Mouse (Mus musculus): ENCODE measurements around the gene Dgat2.

Gene Dgat2

GRCm38 (mm10) chr7:99162462-99162861, 20.1 kb downstream of the Dgat2 start:
- no peak for DNase-seq (ENCODE audit: low read depth, low spot score)

DNA sequence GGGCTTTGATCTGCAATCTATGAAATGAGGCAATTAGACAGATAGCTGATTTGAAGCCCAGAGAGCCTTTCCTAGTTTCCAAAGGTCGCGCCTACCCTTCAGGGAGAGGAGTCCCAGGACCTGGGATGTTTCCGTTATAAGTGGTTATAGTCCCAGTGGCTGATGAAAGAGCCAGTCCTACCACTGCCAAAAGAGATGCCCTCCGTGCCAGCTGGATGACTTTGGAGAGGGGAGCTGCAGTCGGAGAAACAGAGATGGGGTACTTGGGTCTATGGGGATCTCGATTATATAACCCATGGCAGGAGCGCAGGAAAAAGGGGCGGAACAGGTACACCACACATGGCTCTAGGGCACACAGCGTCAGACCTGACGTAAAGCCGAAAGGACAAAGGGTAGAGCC, 20.6 kb downstream of the Dgat2 start:
- DNase-seq (ENCODE audit: low read depth, low spot score), result no peak

DNA sequence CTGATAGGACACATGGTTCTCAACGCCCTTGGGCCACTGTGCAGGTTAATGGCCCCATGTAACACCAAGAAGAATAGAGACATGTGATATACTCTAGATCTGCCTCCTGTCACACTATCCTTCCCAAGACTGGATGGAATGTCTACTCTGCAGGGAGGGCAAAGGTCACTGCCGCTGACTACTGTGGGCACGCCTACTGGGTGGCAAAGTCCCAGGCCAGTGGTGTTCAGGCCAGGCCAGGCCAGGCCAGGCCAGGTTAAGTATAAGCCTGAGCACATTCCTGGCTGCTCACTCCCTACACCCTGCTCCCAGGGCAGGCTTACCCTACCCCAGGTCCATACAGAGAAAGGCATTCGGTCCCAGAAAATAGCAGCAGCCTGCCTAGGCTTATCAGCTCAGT, 21.0 kb downstream of the Dgat2 start:
- no peak for DNase-seq (ENCODE audit: low read depth, low spot score)

DNA sequence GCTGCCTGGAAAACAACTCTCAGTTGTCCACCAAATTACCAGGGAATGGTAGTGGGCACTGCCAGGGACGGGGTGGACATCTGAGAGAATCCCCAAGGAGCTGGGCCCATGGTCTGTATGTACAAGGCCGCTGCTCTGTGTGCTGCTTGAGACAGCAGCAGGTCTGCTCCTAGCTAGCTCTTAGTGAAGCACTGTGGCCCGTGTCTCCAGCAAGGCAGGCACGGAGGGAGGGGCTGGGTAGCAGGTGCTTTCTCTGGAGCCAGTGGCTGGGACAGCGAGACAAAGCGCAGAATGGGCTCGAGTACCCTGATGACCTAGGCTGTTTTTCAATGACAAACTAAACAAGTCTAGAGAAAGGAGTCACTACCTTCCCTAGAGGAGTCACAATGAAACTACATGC, 21.5 kb downstream of the Dgat2 start:
- no peak for DNase-seq (ENCODE audit: low read depth, low spot score)

GRCm38 (mm10) chr7:99159446-99159845, 23.1 kb downstream of the Dgat2 start:
- no peak for DNase-seq (ENCODE audit: low read depth, low spot score)

GRCm38 (mm10) chr7:99158904-99159303, 23.6 kb downstream of the Dgat2 start:
- no peak for DNase-seq (ENCODE audit: low read depth, low spot score)

GRCm38 (mm10) chr7:99158011-99158410, 24.5 kb downstream of the Dgat2 start:
- no peak for DNase-seq (ENCODE audit: low read depth, low spot score)

GRCm38 (mm10) chr7:99156737-99157136, 25.8 kb downstream of the Dgat2 start:
- no peak for DNase-seq (ENCODE audit: low read depth, low spot score)

- DNase-seq (ENCODE audit: low read depth, low spot score), result no peak
These were observed 26.9 kb downstream of the Dgat2 start for GRCm38 (mm10) chr7:99155311-99156289.

GRCm38 (mm10) chr7:99154648-99155151, 27.8 kb downstream of the Dgat2 start:
- DNase-seq (ENCODE audit: low read depth, low spot score), result no peak

- peak; percentile 24 for DNase-seq (ENCODE audit: low read depth, low spot score)
These were observed 28.8 kb downstream of the Dgat2 start for GRCm38 (mm10) chr7:99153686-99154202.

GRCm38 (mm10) chr7:99152756-99153155, 29.8 kb downstream of the Dgat2 start:
- peak; percentile 44 for DNase-seq (ENCODE audit: low read depth, low spot score)

DNA sequence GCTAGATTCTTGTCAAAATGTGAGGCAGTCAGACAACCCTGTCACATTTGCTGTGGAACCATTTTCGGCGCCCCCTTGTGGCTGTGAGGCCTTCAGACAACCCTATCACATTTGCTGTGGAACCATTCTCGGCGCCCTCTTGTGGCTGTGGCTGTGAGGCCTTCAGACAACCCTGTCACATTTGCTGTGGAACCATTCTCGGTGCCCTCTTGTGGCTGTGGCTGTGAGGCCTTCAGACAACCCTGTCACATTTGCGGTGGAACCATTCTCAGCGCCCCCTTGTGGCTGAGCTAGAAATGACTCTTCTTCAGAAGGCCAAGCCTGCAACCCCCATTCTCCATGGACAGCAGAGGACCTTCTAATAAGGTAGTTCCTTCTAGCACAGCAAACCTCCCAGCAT, 31.2 kb downstream of the Dgat2 start:
- peak; percentile 99 for DNase-seq (ENCODE audit: low read depth, low spot score)

- DNase-seq (ENCODE audit: low read depth, low spot score), result no peak
These were observed 33.5 kb downstream of the Dgat2 start for GRCm38 (mm10) chr7:99149017-99149416.

- DNase-seq (ENCODE audit: low read depth, low spot score), result no peak
These were observed 35.0 kb downstream of the Dgat2 start for GRCm38 (mm10) chr7:99147494-99147893.

DNA sequence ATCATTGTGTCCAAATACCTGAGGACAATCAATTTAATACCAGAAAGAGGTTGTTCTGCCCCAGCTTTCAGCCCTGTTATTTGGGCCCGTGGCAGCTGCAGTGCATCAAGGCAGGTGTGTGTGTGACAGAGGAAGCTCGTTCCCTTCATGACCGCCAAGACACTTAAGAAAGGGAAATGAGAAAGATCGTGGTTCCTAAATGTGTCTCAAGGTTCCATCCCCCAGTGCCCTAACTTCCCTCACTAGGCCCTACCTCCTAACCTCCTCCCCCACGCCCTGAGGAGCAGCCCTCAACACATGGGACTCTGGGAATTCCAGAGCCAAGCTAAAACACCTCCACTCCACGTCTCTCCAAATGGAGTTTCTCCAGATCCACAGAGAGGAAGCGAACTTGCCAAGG, 35.6 kb downstream of the Dgat2 start:
- DNase-seq (ENCODE audit: low read depth, low spot score), result no peak

- DNase-seq (ENCODE audit: low read depth, low spot score), result no peak
These were observed 36.5 kb downstream of the Dgat2 start for GRCm38 (mm10) chr7:99146011-99146410.

DNA sequence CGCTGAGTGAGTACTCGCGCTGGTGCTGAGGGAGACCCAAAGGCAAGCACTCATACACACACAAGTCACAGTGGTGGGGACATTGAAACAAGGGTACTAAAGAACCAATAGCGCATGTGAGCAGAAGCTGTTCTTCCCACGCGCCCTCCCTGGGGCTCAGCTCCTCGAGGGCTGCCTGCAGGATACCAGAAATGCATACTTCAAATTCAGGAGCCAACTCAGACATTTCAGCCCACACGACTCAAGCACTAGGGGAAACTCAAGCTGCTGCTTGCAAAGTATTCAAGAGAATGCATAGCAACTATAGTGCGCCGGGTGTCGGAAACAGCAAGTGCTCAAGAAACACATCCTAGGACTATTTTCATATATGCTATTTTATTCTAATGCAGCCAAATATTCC, 37.9 kb downstream of the Dgat2 start:
- no peak for DNase-seq (ENCODE audit: low read depth, low spot score)

DNA sequence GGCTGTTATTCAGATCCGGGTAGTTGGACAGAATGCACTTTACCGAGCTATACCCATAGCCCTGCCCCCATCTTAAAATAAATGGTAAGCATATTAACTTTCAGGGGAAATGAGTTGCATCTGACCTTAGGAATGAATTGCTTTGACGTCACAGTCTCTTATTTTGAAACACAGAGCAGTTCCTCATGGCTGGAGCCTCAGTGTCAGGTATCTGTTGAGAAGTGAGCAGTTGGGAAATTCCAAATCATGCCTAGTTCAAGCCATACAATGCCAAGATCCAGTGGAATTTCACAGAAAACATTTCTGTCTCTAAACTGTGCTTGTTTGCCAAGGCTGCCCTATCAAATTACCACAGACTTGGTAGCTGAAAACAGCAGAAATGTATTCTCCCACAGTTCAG, 39.3 kb downstream of the Dgat2 start:
- no peak for DNase-seq (ENCODE audit: low read depth, low spot score)

DNA sequence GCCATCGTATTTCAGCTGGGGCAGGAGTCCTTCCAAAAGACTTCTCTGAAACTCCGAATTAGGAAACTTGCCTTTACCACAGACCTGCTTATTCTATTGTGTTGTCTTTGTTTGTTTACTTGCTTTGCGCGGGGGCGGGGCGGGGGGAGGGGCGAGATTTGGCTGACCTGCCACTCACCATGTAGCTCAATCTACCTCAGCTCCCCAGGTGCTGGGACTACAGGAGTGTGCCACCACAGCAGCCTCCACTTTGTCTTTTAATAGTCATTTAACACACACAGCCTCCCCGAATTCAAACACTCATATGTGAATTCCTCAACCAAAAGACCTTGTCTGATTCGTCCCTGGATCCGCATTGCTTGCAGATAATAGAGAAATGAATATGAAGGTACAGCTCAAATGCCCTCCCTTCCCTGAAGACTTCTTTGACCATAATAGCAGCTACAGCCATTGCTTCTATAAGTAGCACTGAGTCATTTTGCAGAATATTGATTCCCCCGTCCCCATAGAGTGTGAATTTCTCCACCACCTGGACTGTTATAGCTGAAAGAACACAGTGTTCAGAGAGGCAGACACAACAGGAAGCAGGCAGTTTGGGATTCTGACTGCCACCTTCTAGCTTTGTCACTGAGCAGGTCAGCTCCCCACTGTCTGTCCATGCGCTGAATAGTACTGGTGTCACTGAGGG, 40.5 kb downstream of the Dgat2 start:
- no peak for DNase-seq (ENCODE audit: low read depth, low spot score)

- DNase-seq (ENCODE audit: low read depth, low spot score), result peak; percentile 99
These were observed 41.3 kb downstream of the Dgat2 start, which contains the start of gene Uvrag for GRCm38 (mm10) chr7:99140984-99141918. Gene Uvrag, minus strand, starts transcription at chr7:99141141.
